Mouse (Mus musculus) B cell, adult 2 months (primary cell): ENCODE data around the gene Stac3.

Source experiments
- DNase-seq, 2 experiments: peaks; one replicate each; pipeline ENCODE4 v3.0.0; 2022

The Stac3 gene

GRCm38 (mm10) chr10:127500894-127501893 lies at the start of gene Stac3:
Gene Stac3 (plus strand): TSS chr10:127501686.
- DNase-seq = no peak

GRCm38 (mm10) chr10:127453701-127454100 lies 47.8 kb upstream of the Stac3 start:
- no peak for DNase-seq

GRCm38 (mm10) chr10:127462411-127463096 lies 38.9 kb upstream of the Stac3 start:
- DNase-seq = no peak

- no peak for DNase-seq
These were observed 30.1 kb upstream of the Stac3 start for GRCm38 (mm10) chr10:127471281-127471988.

GRCm38 (mm10) chr10:127472722-127473121 lies 28.8 kb upstream of the Stac3 start:
- DNase-seq = no peak

- DNase-seq = no peak
These were observed 26.3 kb upstream of the Stac3 start for GRCm38 (mm10) chr10:127475175-127475574.

- DNase-seq = no peak
These were observed 24.9 kb upstream of the Stac3 start for GRCm38 (mm10) chr10:127476541-127476940.

GRCm38 (mm10) chr10:127477301-127477700 lies 24.2 kb upstream of the Stac3 start:
- DNase-seq = no peak

- DNase-seq = peak in 1 of 2 experiments; percentile 8
These were observed 22.4 kb upstream of the Stac3 start for GRCm38 (mm10) chr10:127479131-127479530.

- DNase-seq = no peak
These were observed 20.4 kb upstream of the Stac3 start for GRCm38 (mm10) chr10:127480833-127481813.

GRCm38 (mm10) chr10:127485235-127485634 lies 16.3 kb upstream of the Stac3 start:
- DNase-seq = no peak

GRCm38 (mm10) chr10:127488856-127489255 lies 12.6 kb upstream of the Stac3 start:
- DNase-seq = no peak

GRCm38 (mm10) chr10:127490160-127491127 lies 11.0 kb upstream of the Stac3 start:
- no peak for DNase-seq

- DNase-seq = no peak
These were observed 10.4 kb upstream of the Stac3 start for GRCm38 (mm10) chr10:127491128-127491512.

GRCm38 (mm10) chr10:127492118-127492517 lies 9.4 kb upstream of the Stac3 start:
- DNase-seq = no peak

- no peak for DNase-seq
These were observed 5.3 kb upstream of the Stac3 start for GRCm38 (mm10) chr10:127496156-127496555.

GRCm38 (mm10) chr10:127499516-127499915 lies 2.0 kb upstream of the Stac3 start:
- DNase-seq = no peak

GRCm38 (mm10) chr10:127500042-127500441 lies 1.4 kb upstream of the Stac3 start:
- DNase-seq = no peak

- DNase-seq = peak; percentile 87 to 88
These were observed 6.8 kb downstream of the Stac3 start for GRCm38 (mm10) chr10:127508239-127508638.

GRCm38 (mm10) chr10:127509051-127509836 lies 7.8 kb downstream of the Stac3 start:
- peak; percentile 93 for DNase-seq
